Mouse (Mus musculus): Measurements from ENCODE around the gene Pkmyt1.
"Not testable (repeated sequence)": the region's sequence is repeated elsewhere in the genome, so short reads cannot be mapped to it uniquely, and the experiment has no call there.

Gene Pkmyt1

GRCm38 (mm10) chr17:23748631-23749391 is 22.7 kb downstream of the Pkmyt1 start:
- peak; percentile 64 for DNase-seq

- DNase-seq = no peak
Observed at GRCm38 (mm10) chr17:23749400-23750191, 23.5 kb downstream of the Pkmyt1 start.

- DNase-seq = no peak
Observed at GRCm38 (mm10) chr17:23755689-23756088, 29.6 kb downstream of the Pkmyt1 start.

- no peak for DNase-seq
Observed at GRCm38 (mm10) chr17:23757581-23757980, 31.4 kb downstream of the Pkmyt1 start.

- no peak for DNase-seq
Observed at GRCm38 (mm10) chr17:23758801-23759200, 32.7 kb downstream of the Pkmyt1 start.

GRCm38 (mm10) chr17:23760231-23760630 is 34.1 kb downstream of the Pkmyt1 start:
- DNase-seq = no peak

GRCm38 (mm10) chr17:23761155-23761554 is 35.0 kb downstream of the Pkmyt1 start:
- no peak for DNase-seq

GRCm38 (mm10) chr17:23762976-23763375 is 36.8 kb downstream of the Pkmyt1 start:
- no peak for DNase-seq

GRCm38 (mm10) chr17:23770493-23770892 is 44.4 kb downstream of the Pkmyt1 start:
- DNase-seq = no peak

- peak; percentile 53 for DNase-seq
Observed at GRCm38 (mm10) chr17:23770896-23771283, 44.8 kb downstream of the Pkmyt1 start.

GRCm38 (mm10) chr17:23771284-23772218 is 45.4 kb downstream of the Pkmyt1 start, which contains the start of gene Flywch1:
Gene Flywch1, minus strand, starts transcription at chr17:23771602.
- DNase-seq = peak; percentile 98

GRCm38 (mm10) chr17:23772219-23772556 is 46.1 kb downstream of the Pkmyt1 start:
- DNase-seq = not testable (repeated sequence)

- no peak for DNase-seq
Observed at GRCm38 (mm10) chr17:23773676-23774075, 47.5 kb downstream of the Pkmyt1 start.

GRCm38 (mm10) chr17:23774090-23774489 is 48.0 kb downstream of the Pkmyt1 start:
- DNase-seq = peak; percentile 79

- DNase-seq = no peak
Observed at GRCm38 (mm10) chr17:23776216-23776615, 50.1 kb downstream of the Pkmyt1 start.

- no peak for DNase-seq
Observed at GRCm38 (mm10) chr17:23777141-23777540, 51.0 kb downstream of the Pkmyt1 start.

GRCm38 (mm10) chr17:23778447-23778846 is 52.3 kb downstream of the Pkmyt1 start:
- DNase-seq = no peak

GRCm38 (mm10) chr17:23783352-23783751 is 57.2 kb downstream of the Pkmyt1 start:
- no peak for DNase-seq

GRCm38 (mm10) chr17:23785561-23786471 is 59.7 kb downstream of the Pkmyt1 start, which contains the start of gene Flywch2:
Gene Flywch2, minus strand, starts transcription at chr17:23786081.
- peak; percentile 84 for DNase-seq
